Mouse (Mus musculus): Measurements from ENCODE around the gene Tgfa.
A peak's percentile ranks its signal among the peaks of the same experiment; 100 is the strongest.

Tgfa gene

GRCm38 (mm10) chr6:86194941-86195932, at the start of gene Tgfa:
Tgfa (plus strand) TSS chr6:86195223.
- peak; percentile 61 for DNase-seq

GRCm38 (mm10) chr6:86148518-86148917, 46.5 kb upstream of the Tgfa start:
- DNase-seq, result no peak

- no peak for DNase-seq
Measured at GRCm38 (mm10) chr6:86149001-86149400, 46.0 kb upstream of the Tgfa start.

- no peak for DNase-seq
Measured at GRCm38 (mm10) chr6:86152676-86153075, 42.3 kb upstream of the Tgfa start.

- DNase-seq, result no peak
Measured at GRCm38 (mm10) chr6:86153436-86153990, 41.5 kb upstream of the Tgfa start.

- DNase-seq, result no peak
Measured at GRCm38 (mm10) chr6:86154006-86154405, 41.0 kb upstream of the Tgfa start.

- no peak for DNase-seq
Measured at GRCm38 (mm10) chr6:86154481-86154880, 40.5 kb upstream of the Tgfa start.

- DNase-seq, result peak; percentile 9
Measured at GRCm38 (mm10) chr6:86157253-86158234, 37.5 kb upstream of the Tgfa start.

GRCm38 (mm10) chr6:86160878-86161277, 34.1 kb upstream of the Tgfa start:
- no peak for DNase-seq

GRCm38 (mm10) chr6:86161586-86161985, 33.4 kb upstream of the Tgfa start:
- DNase-seq, result no peak

- DNase-seq, result no peak
Measured at GRCm38 (mm10) chr6:86164028-86164427, 31.0 kb upstream of the Tgfa start.

- no peak for DNase-seq
Measured at GRCm38 (mm10) chr6:86166426-86166825, 28.6 kb upstream of the Tgfa start.

- no peak for DNase-seq
Measured at GRCm38 (mm10) chr6:86167851-86168250, 27.2 kb upstream of the Tgfa start.

GRCm38 (mm10) chr6:86169166-86169565, 25.9 kb upstream of the Tgfa start:
- DNase-seq, result no peak

GRCm38 (mm10) chr6:86176236-86176635, 18.8 kb upstream of the Tgfa start:
- DNase-seq, result no peak

GRCm38 (mm10) chr6:86176721-86177120, 18.3 kb upstream of the Tgfa start:
- no peak for DNase-seq

GRCm38 (mm10) chr6:86177331-86177982, 17.6 kb upstream of the Tgfa start:
- DNase-seq, result no peak

- no peak for DNase-seq
Measured at GRCm38 (mm10) chr6:86180617-86181016, 14.4 kb upstream of the Tgfa start.

GRCm38 (mm10) chr6:86182016-86182415, 13.0 kb upstream of the Tgfa start:
- DNase-seq, result no peak

- DNase-seq, result no peak
Measured at GRCm38 (mm10) chr6:86182626-86183025, 12.4 kb upstream of the Tgfa start.

- DNase-seq, result peak; percentile 24
Measured at GRCm38 (mm10) chr6:86186106-86186955, 8.7 kb upstream of the Tgfa start.
